Mouse (Mus musculus): Measurements from ENCODE around the gene Man2a1.

GRCm38 (mm10) chr17:64629486-64629885, 28.9 kb downstream of the Man2a1 start:
- TF ChIP-seq CTCF (IDR thresholded peaks at IDR 0.05; ENCODE audit: low read depth, low read length) (no peak), POLR2A (IDR thresholded peaks at IDR 0.05; ENCODE audit: insufficient read depth, low read length) (no peak), EP300 (IDR thresholded peaks at IDR 0.05; ENCODE audit: insufficient read depth, low read depth, low read length) (no peak)

All from ES-Bruce4 (cell line).